Mouse (Mus musculus): Measurements from ENCODE around the gene Mrtfa.

GRCm38 (mm10) chr15:81055488-81055887, 135.1 kb downstream of the Mrtfa start:
- TF ChIP-seq CTCF (IDR thresholded peaks at IDR 0.05; ENCODE audit: low read depth, low read length) (no peak), POLR2A (IDR thresholded peaks at IDR 0.05; ENCODE audit: borderline replicate concordance, low read depth, low read length) (no peak)
